Mouse (Mus musculus): ENCODE measurements around the gene Enc1.

The Enc1 gene

DNA sequence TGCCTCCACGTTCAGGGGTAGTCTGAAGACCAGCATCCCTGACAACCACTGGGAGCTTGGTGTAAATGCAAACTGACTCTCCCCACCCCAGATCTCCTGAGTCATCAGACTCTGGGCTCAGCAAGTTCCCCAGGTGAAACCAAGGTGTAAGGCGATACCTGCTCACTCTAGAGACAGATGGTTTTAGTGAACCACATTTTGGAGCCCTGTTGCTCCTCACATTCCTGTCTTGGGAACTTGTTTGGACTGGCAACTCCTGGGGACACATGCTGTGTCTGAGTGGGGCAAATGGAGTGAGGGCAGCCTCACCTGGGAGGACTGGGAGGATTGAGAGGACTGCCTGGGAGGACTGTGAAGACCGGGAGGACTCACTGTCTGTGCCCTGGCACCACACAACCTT lies 13.1 kb upstream of the Enc1 start:
- no peak for DNase-seq

DNA sequence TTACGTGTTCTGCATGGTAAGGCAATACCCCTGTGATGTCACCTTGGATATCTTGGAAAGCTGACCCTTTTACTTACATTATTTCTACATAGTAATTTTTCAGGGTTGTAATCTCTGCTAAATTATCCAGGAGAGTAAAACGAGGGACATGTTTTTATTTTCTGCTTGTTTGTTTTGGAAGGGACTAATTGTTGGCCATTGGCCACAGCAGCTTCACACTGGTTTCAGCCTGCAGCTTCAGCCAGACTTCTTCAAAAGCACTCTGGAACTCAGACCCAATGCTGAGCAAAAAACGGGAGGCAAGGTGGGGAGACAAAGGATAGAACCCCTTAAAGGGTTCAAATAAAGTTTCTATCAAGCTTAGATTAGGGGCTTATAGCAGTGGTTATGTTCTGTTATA lies 10.8 kb upstream of the Enc1 start:
- DNase-seq = no peak

DNA sequence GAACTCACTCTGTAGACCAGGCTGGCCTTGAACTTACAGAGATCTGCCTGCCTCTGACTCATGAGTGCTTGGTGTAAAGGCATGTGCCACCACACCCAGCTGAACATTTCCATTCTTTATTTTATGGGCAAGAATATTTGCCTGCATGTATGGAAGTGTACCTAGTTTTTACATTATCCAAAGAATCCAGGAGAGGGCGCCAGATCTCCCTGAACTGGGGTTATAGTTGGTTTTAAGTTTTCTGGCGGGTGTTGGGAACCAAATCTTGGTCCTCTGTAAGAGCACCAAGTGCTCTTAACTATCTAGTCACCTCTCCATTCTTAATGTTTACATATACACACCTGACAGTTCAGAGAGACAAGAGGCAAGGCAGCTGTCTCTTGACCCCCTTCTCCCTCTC lies 7.8 kb upstream of the Enc1 start:
- DNase-seq = no peak

DNA sequence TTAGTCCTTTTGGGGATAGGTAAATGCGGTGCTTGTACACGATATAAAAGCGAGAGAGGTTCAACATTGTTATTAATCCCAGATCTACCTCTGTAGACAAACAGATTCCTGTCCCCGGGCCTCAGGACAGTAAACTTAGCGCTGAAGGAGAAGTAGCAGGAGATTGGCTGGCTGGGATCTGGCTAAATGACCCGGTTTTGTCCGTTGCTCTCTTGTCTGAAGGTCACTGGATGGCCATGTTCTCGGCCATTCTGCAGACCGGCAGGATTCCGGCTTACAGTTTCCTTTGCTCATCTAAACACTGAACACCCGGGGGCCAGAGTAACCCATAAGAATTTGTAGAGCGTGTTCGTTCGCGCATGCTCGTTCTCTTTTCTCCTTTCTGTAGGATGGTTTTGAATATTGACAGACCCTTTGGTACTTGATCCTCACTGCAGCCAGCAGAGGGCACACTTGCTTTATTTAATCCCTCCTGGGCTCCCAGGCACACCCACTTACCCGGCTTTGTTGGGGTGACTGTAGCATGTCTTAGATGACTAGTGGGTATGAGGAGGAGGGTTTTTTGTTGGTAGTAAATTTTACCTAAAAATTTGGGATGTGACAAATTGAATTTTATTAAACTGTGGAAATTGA lies 6.0 kb upstream of the Enc1 start:
- peak; percentile 75 to 78 for DNase-seq

DNA sequence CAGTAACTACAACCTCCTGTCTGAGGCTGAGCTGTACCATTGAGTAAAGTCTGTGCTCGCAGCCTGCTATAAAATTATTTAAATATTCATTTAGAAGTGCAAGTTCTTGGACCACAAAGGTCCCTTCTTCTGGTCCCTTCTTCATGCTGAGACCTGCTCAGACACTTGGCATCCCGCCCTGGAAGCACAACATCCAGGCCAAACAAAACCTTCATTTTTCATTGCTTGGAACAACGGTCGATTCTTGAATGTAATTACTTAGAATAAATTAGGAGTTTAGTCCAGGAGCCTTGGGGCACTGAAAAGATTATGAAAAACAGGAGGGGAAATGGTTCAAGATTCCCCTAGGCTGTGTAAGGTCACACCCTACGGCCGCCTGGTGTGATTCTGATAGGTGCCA lies 5.0 kb upstream of the Enc1 start:
- DNase-seq = no peak

DNA sequence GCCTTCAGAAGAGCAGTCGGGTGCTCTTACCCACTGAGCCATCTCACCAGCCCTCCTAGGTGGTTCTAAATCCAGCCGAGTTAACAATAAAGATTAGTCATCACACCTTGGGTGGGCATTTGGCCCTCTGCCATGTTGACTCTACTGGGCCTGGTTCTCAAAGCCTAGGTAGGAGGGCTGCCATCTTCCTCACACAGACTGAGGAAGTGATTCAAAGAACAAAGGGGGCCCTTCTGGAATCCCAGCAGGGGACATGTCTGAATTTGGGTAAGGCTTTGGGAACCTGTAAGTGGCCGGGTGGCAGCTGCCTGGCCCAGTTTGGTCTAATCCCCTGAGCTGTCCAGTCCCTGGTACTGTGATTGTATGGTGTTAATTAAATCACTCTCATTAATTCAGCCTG lies 3.2 kb upstream of the Enc1 start:
- DNase-seq = no peak

DNA sequence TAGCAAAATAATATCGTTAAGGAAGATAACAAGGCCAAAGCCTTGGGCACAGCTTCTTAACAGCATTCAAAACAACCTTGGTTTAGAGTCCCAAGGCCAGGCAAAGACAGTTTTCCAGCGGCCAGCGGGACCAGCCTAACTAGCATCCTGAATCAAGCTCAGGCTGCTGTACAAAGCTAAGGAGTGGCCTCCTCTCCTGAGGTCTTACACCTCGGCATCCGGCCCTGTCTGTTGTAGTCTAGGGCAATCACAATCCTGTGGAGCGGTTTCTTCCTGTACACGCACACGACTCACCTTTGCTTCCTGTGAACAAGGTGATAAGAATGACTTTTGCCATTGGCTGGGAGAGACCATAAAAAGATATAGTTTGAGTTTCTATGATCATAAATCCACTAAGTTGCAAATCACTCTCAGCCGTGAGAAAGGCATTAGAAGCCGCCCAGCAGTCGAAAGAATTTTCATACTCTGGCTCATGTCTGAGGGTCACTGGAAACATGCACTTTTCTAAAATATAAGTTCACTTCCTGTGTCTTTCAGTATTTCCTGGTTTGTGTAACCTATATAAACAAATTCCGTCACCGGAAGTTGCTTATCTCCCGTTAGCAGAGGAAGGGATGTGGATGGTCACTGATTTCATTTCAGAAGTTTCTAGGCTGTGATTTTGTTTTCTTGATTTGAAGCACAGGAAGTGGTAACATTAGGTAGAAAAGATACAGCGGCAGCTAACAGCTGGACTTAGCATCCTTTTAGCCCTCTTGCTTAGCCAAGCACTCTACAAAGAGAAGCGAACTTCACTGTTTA lies 2.5 kb upstream of the Enc1 start:
- no peak for DNase-seq

DNA sequence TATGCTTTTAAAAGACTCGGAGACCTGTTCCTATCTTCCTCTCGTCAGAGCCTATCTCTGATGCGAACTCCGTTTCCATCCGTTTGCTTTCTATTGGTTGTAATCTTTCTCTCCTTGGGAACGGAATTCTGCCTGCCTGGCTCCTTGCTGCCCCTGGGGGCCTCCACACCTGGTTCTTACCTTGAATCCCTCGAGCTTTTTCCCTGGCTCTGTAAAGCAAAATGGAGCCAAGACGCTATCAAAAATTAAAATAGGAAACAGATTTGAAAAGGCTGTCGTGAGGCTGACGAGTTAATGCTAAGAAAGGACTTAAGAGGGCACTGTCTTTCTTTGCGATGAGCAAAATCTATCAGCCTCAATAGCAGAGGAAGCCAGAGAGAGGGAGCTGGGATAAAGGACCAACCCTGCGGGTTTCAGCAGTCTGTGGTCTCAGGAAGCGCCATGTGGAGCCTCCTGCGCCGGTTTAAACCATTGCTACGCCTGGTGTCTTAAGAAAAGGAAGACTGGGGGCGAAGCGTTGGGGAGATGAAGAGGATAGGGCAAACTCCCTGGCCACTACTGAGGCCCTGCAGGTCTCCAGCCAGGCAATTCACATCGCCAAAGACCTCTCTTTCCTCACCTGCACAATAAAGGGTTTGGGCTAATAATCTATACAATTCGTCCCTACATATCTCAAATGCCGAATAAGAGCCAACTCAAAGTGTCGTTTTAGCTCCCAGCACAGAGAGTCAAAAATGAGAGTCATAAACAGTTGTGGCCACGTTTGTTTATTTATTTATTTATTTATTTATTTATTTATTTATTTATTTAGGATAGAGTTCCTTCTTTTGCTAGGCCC lies 1.3 kb upstream of the Enc1 start:
- peak in 1 of 2 experiments; percentile 39 for DNase-seq

DNA sequence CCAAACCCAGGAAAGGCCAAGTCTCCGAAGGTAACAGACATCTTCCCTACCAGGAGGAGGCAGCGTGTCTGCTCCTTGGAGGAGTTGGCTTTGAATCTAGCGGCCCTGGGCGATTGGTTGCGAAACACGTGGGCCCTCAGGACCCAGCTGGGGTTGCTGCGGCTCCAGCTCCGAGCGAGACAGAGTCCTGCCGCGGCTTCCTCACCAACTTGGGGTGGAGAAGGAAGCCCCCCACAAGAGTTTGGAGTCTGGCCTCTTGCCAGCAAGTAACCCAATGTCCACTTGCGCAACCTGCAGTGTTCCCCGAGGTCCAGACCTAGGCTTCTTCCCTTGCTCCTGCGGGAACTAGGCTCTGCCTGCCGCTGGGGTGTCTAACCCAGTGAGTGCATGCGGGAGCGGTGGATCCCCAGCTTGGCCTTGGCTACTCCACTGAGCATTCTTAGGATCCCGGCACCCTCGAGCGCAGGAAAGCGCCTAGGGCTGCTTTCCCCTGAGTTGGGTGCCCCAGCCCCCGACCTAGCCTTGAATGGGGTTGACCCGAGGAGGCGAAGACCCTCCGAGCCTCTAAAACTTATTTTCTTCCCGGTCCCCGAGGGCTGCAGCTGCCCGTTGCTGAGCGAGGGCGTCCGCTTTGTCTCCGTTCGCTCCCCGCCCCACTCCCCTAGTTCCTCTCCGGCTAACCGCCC lies 483 bp upstream of the Enc1 start:
- DNase-seq = peak; percentile 29

DNA sequence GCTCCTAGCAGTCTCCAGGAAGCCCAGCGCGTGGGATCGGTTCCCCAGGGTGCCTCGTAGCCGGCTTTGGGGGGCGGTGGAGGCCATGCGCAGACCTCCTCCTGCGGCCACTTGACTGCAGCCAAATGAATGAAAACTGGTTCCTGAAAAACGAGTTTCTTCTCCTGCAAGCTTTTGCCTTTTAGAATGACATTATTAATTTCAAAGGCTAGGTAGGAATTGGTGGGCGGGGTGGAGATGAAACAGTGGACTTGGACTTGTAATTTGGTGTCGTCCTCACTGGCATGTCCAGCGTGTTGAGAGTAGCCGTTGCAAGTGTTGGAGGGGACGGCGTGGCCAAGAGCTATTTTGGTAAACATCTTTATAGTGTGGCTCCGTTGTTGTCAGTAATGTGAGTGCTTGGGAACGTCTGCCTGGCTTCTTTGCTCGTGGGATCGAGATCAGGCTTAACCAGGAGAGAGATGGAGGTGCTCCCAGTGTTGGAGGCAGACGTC lies 929 bp downstream of the Enc1 start:
- DNase-seq = no peak

DNA sequence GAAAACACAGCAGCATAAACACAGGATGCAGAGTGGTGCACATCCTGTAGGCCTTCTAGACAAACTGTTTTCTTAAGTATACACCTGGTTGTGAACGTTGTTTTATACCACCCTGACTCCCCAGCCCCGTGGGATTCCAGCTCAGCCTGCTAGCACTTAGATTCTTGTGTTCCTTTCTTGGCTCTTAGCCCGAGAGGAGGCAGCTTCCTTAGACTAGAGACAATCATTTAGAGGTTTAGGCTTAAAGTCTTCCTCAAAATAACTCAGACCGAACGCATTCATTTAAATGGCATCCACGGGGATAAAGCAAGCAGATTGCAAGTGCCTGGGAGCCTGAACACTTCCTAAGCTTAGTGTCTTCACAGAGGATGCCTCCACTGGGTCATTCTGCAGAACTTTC lies 1.8 kb downstream of the Enc1 start:
- no peak for DNase-seq

DNA sequence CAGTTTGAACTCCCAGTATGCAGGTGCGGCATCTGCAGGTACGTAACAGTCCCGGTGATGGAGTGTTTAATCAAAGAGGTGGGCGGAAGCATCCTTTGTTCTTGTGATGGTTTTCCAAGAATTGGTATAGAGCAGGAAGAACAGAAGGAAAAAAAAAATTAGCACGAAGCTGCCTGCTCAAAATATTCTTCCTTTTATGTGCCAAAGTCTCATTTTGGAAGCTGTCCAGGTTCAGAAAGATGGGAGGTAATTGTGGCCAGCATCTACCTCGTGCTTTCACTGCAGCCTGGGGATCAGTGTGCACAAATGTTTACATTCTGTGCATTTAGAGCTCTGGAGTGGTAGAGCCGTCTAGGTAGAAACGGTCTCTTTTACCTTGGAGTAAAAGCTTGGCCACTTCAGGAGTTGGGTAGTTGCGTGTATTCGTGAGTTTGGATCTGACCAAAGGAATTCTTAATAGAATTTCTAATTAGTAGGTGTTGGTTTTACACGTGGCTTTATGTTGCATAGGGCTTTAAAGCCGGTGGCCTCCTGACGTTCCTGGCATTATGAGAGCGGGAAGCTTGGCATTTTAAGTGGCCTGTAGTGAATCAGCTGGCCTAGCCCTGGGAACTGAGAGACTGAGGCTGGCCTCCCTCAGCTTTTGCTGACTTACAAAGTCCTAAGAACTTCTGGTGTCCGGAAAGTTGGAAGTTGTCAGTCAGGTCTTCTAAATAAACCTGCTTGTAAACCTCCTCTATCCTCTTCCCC lies 3.2 kb downstream of the Enc1 start:
- no peak for DNase-seq

DNA sequence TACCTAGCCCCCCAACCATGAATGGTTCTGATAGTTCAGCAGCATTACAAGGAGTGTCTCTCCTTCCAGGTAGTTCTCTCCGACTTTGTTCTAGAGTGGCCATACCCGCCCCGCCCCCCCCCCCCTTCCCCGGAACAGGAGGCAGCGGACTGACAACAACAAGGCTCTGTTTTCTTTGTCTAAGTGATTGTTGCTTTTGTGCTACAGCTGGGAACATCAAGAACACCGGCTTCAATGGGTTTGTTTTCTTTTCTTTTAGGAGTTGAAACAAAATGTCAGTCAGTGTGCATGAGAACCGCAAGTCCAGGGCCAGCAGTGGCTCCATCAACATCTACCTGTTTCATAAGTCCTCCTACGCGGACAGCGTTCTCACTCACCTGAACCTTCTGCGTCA lies 3.8 kb downstream of the Enc1 start:
- DNase-seq = no peak

DNA sequence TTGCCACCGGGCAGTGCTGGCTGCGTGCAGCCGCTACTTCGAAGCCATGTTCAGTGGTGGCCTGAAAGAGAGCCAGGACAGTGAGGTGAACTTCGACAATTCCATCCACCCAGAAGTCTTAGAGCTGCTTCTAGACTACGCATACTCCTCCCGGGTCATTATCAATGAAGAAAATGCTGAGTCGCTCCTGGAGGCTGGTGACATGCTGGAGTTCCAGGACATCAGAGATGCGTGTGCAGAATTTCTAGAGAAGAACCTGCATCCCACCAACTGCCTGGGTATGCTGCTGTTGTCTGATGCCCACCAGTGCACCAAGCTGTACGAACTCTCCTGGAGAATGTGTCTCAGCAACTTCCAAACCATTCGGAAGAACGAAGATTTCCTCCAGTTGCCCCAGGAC lies 4.3 kb downstream of the Enc1 start:
- no peak for DNase-seq

DNA sequence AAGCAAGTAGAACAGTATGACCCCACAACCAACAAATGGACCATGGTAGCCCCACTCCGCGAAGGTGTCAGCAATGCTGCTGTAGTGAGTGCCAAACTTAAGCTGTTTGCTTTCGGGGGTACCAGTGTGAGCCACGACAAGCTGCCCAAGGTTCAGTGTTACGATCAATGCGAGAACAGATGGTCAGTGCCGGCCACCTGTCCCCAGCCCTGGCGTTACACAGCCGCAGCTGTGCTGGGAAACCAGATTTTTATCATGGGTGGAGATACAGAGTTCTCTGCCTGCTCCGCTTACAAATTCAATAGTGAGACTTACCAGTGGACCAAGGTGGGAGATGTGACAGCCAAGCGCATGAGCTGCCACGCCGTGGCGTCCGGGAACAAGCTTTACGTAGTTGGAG lies 5.3 kb downstream of the Enc1 start:
- DNase-seq = no peak

DNA sequence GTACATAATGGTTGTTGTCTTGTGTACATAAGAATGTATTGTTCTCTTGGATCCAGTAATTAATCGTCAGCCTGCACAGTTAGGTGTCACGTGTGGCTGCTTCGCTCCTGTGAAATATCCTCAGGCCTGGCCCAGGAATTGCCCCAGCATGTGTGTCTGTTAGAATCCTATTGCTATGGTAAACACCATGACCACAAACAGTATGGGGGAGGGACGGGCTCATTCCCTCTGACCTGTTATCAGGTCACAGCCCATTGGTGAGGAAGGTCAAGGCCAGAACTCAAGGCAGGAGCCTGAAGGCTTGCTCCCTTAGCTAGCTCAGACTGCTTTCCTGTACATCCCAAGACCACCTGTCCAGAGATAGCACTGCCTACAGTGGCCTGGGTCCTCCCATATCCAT lies 6.8 kb downstream of the Enc1 start:
- DNase-seq = no peak

DNA sequence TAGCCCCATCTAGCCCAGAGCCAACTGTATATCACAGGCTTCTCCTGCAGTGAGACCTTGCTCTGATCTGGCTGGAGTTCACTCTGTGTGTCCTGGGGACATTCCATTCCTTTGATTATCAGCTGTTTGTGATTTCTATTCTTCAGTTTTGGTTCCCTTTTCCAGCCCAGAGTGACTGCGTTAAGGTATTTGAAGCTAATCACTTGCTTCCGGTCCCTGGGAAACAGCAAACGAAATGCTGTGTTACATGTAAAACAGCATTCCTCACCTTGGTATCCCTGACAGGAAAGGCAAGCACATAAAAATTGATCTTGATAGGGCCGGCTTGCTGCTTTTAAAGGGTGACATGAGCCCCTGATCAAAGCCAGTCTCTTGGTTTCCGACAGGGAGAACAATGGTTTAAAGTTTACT lies 8.2 kb downstream of the Enc1 start:
- DNase-seq = no peak

DNA sequence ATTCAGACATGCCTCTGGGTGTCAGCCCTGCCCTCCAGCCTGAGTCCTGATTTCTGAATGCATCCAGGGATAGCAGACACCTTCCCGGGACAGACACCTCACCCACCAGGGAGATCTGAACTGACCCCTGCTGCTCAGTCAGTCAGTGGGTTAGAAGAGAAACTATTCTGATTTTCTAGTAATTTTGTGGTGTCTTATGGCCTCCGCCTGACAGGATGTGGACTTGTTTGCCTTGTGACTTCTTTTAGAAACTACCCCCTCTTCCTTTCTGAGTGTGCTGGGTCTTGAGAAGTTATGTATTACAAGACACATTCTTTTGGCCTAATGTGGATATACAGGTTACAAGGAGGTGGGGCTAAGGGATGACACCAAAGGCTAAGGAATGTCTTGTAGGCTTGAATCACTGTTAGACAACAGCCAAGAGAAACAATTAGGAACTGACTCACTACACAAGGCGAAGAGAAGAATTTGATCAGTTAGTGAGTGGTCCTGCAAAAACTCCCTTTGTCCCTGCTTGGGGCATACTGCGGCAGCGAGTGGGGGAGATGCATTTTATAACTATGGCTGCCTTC lies 8.7 kb downstream of the Enc1 start:
- no peak for DNase-seq

DNA sequence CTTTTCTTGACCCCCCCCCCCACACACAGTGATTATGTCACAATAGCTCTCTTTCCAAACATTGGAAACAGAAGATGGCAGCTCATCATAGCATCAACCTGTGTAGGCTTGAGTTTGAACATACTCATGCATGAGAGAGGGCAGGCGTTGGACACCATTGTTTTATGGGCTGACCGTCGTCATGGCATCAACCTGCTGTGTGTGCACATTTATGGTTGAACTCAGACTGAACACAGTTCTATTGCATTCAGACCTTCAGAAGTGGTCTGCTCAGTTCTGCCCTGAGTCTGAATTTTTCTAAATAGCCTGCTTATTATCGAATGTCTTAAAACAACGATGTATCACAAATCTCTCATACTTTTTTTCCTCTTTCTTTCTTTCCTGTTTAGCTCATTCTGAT lies 9.2 kb downstream of the Enc1 start:
- DNase-seq = no peak

DNA sequence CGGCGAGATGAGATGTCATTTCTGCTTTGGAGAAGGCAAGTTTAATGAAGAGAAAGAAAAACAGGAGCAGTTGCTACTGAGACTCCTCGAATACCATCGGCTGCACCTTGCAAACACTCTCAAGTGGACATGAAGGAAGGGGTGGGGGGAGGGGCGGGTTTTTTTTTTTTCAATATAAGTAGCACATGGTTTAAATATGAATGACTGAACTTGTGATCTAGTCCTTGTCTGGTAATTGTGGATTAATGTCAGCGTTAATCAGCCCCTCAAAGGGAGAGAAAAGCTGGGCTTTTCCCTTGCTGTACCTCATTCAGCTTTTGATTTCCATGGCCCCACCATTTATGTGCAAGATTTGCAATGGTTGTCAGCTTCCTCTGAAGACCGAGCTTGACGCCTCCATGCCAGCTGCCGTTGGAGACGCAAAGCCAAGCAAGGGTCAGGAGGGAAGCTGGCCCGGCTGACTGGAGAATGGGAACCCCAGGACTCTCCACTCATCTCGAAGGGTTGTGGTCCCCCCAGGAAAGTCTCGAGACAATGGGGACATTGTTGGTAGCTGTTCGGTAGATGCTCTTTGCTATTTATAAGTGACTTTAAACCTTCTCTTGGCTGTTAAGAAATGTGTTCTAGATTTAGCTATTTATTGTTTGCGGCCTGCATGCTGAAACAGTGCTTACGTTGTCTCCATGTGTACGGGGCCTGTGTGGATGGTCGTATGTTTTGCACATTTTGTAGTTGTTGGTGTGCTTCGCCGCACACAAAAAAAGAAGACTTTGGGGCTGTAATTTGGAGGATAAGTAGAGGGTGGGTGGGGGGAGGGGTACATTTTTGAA lies 9.9 kb downstream of the Enc1 start:
- no peak for DNase-seq

DNA sequence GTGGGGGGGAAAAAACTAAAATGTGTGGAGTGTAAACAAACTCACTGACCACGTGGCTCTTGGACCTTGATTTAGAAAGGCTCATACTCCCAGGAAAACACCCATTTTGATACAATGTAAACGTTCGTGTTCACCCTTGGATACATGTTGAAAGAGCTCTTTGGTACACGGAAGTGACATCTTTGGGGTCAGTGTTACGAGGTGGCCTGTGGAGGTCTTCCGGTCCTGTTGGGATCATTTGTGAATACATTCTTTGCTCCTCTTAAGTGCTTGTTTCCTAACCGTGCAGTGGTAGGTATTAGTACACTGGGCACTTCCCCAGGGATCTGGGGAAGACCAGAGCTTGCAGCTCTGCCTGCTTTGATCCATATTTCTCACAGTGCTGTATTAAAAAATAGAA lies 10.8 kb downstream of the Enc1 start:
- DNase-seq = no peak
